Mouse (Mus musculus): ENCODE measurements around the gene Plxna2. TPM values are rescaled to one million over a fixed set of nuclear protein-coding genes. Genes with fewer than 3 reads are reported as not detected.

Plxna2 gene
- polyA plus RNA-seq, 2 experiments: 11.0 to 11.9 TPM

DNA sequence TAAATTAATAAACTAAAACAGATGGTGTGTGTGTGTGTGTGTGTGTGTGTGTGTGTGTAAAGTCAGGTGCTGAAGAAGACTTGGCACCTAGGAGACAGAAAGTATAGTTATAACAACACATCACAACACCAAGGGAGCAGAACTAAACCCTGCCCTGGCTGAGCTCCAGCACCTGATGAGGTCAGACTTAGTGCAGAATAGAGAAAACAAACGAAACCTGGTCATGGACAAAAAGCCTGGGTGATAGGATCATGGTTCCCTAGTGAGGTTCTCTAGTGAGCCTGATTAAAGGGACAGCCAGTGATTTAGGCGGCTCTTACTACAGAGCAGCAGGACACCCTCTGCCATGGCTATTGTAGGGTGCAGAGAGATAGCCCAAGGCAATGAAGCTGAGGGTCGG lies 218.2 kb downstream of the Plxna2 start:
- WGBS: 66% methylated on average over 3 of the region's 3 CpGs
- no peaks in the 10 kb centered on the region for H3K4me1 ChIP-seq (ENCODE audit: control insufficient read depth, insufficient read depth, low read length)
- no peak overlapping the region for H3K4me2 ChIP-seq (replicated peaks; ENCODE audit: low read depth, low read length, severe bottlenecking)
- no peak for DNase-seq (ENCODE audit: low spot score)
- no peak for ATAC-seq (ENCODE audit: low FRiP score, low read depth)
- no peak overlapping the region for H3K9ac ChIP-seq (ENCODE audit: low read depth, low read length, severe bottlenecking)
- no peaks in the 10 kb centered on the region for H3K36me3 ChIP-seq (ENCODE audit: control insufficient read depth, insufficient read depth, low read length)
- no peak overlapping the region for H3K27ac ChIP-seq (replicated peaks; ENCODE audit: low read depth, low read length)
- no peaks in the 10 kb centered on the region for H3K27me3 ChIP-seq (ENCODE audit: control insufficient read depth, insufficient read depth, low read length)
- H3K4me3 ChIP-seq (replicated peaks; ENCODE audit: low read length): no peak overlapping the region
- no peaks in the 10 kb centered on the region for H3K9me3 ChIP-seq (ENCODE audit: control insufficient read depth, low read length)
- no peak for TF ChIP-seq POLR2A (IDR thresholded peaks at IDR 0.05; ENCODE audit: borderline replicate concordance, extremely low read depth, insufficient read depth, insufficient read length)

DNA sequence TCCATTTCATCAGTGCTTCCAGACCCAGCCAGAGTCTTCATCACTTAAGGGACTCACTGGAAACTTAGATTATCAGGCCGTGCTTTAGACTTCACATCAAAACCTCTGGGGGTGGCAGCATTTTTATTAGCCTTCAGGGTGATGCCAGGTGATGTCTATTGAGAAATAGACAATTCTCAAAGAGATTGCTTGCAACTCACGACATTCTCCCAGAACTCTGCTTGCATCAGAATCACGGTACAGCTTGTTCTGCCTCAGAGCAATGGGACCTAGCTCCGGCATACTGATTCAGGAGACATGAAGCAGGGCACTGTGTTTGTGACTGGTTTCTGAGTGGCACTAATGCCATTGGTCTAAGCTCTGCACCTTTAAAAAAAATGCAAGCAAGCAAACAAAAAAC lies 218.7 kb downstream of the Plxna2 start:
- H3K27ac ChIP-seq (replicated peaks; ENCODE audit: low read depth, low read length): no peak overlapping the region
- H3K4me2 ChIP-seq (replicated peaks; ENCODE audit: low read depth, low read length, severe bottlenecking): no peak overlapping the region
- 85% methylated on average over 4 of the region's 4 CpGs for WGBS
- H3K36me3 ChIP-seq (ENCODE audit: control insufficient read depth, insufficient read depth, low read length): no peaks in the 10 kb centered on the region
- H3K4me3 ChIP-seq (replicated peaks; ENCODE audit: low read length): no peak overlapping the region
- DNase-seq (ENCODE audit: low spot score) (no peak), ATAC-seq (ENCODE audit: low FRiP score, low read depth) (no peak)
- no peaks in the 10 kb centered on the region for H3K9me3 ChIP-seq (ENCODE audit: control insufficient read depth, low read length)
- no peaks in the 10 kb centered on the region for H3K4me1 ChIP-seq (ENCODE audit: control insufficient read depth, insufficient read depth, low read length)
- no peak for TF ChIP-seq POLR2A (IDR thresholded peaks at IDR 0.05; ENCODE audit: borderline replicate concordance, extremely low read depth, insufficient read depth, insufficient read length)
- H3K27me3 ChIP-seq (ENCODE audit: control insufficient read depth, insufficient read depth, low read length): no peaks in the 10 kb centered on the region
- H3K9ac ChIP-seq (ENCODE audit: low read depth, low read length, severe bottlenecking): no peak overlapping the region

DNA sequence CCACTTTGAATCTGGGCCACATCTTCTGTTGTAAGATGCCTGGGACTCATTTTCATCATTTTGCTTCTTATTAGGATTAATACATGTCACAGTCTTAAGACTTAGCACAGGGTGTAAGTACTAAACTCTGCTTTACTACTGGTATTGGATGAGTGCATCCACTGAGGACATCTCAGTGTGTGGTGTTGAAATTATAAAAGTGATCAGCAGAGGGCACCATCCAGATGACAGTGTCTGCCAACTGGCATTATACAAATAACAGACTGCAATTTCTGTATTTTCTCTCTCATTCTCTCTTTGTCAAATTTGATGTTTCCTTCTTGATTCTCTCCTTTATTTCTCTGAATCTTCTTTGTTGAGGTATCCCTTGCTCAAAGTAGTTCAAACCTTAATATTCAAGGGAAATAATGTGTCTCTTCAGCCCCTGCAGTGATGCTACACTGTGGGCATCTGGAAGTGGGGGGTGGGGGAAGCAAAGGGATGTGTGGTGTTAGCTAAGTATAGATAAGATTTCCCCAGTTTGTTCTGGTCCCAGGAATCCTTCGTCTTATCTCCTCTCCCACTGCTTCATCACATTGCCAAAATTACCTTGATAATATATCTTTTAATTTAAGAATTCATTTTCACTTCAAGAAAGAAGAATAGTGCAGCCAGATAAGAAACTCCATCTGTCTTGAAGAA lies 221.4 kb downstream of the Plxna2 start:
- no peaks in the 10 kb centered on the region for H3K9me3 ChIP-seq (ENCODE audit: control insufficient read depth, low read length)
- DNase-seq (ENCODE audit: low spot score): peak; percentile 25
- H3K4me2 ChIP-seq (replicated peaks; ENCODE audit: low read depth, low read length, severe bottlenecking): no peak overlapping the region
- no peak overlapping the region for H3K9ac ChIP-seq (ENCODE audit: low read depth, low read length, severe bottlenecking)
- H3K27ac ChIP-seq (replicated peaks; ENCODE audit: low read depth, low read length): no peak overlapping the region
- no peaks in the 10 kb centered on the region for H3K36me3 ChIP-seq (ENCODE audit: control insufficient read depth, insufficient read depth, low read length)
- no peaks in the 10 kb centered on the region for H3K27me3 ChIP-seq (ENCODE audit: control insufficient read depth, insufficient read depth, low read length)
- WGBS: 37% methylated on average over 1 of the region's 1 CpGs
- no peak overlapping the region for H3K4me3 ChIP-seq (replicated peaks; ENCODE audit: low read length)
- no peak for TF ChIP-seq POLR2A (IDR thresholded peaks at IDR 0.05; ENCODE audit: borderline replicate concordance, extremely low read depth, insufficient read depth, insufficient read length)
- ATAC-seq (ENCODE audit: low FRiP score, low read depth): no peak
- H3K4me1 ChIP-seq (ENCODE audit: control insufficient read depth, insufficient read depth, low read length): no peaks in the 10 kb centered on the region

DNA sequence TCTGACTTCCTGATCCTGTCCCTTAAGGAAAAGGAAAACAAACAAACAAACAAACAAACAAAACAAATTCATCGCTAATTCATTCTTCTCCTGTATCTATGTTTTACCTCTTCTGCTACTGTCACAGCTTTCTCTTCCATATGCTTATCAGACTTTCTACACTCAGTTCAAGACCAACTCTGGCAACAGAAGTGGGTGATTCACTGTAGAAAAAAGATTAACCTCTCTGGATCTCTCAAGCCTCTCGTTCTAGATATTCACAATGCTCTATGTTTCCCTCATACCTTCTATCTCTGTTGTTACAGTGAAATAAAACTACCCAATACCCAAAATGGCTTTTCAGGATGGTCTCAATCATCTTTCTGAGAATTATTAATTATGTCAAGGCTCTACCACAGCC lies 225.0 kb downstream of the Plxna2 start:
- ATAC-seq (ENCODE audit: low FRiP score, low read depth) (no peak), DNase-seq (ENCODE audit: low spot score) (no peak)
- H3K4me3 ChIP-seq (replicated peaks; ENCODE audit: low read length): no peak overlapping the region
- no peaks in the 10 kb centered on the region for H3K36me3 ChIP-seq (ENCODE audit: control insufficient read depth, insufficient read depth, low read length)
- no peak overlapping the region for H3K27ac ChIP-seq (replicated peaks; ENCODE audit: low read depth, low read length)
- H3K4me2 ChIP-seq (replicated peaks; ENCODE audit: low read depth, low read length, severe bottlenecking): no peak overlapping the region
- WGBS: 91% methylated on average over 2 of the region's 2 CpGs
- TF ChIP-seq POLR2A (IDR thresholded peaks at IDR 0.05; ENCODE audit: borderline replicate concordance, extremely low read depth, insufficient read depth, insufficient read length): no peak
- H3K27me3 ChIP-seq (ENCODE audit: control insufficient read depth, insufficient read depth, low read length): no peaks in the 10 kb centered on the region
- no peak overlapping the region for H3K9ac ChIP-seq (ENCODE audit: low read depth, low read length, severe bottlenecking)
- no peaks in the 10 kb centered on the region for H3K4me1 ChIP-seq (ENCODE audit: control insufficient read depth, insufficient read depth, low read length)
- no peaks in the 10 kb centered on the region for H3K9me3 ChIP-seq (ENCODE audit: control insufficient read depth, low read length)

DNA sequence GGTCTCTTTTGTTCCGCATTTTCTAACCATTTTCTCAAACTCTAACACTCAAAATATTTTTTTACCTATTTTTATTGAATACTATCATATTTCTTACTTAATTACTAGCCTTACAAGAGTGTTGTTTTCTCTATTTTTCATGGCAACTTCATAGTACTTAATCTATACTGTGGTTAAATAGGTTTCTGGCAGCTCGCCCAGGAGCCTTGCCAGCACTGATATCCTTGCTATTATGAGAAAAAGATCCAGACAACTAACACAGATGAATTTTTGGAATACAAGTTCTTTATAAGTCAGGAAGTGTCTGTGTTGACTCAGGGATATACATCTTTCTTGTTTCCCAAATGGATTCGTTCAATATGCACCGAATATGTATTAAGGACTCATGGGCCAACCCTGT lies 229.0 kb downstream of the Plxna2 start:
- no peak for ATAC-seq (ENCODE audit: low FRiP score, low read depth)
- 85% methylated on average over 4 of the region's 4 CpGs for WGBS
- Histone ChIP-seq H3K4me3 (replicated peaks; ENCODE audit: low read length) (no peak overlapping the region), H3K36me3 (ENCODE audit: control insufficient read depth, insufficient read depth, low read length) (no peaks in the 10 kb centered on the region), H3K4me1 (ENCODE audit: control insufficient read depth, insufficient read depth, low read length) (no peaks in the 10 kb centered on the region), H3K4me2 (replicated peaks; ENCODE audit: low read depth, low read length, severe bottlenecking) (no peak overlapping the region), H3K27me3 (ENCODE audit: control insufficient read depth, insufficient read depth, low read length) (no peaks in the 10 kb centered on the region), H3K27ac (replicated peaks; ENCODE audit: low read depth, low read length) (no peak overlapping the region), H3K9ac (ENCODE audit: low read depth, low read length, severe bottlenecking) (no peak overlapping the region), H3K9me3 (ENCODE audit: control insufficient read depth, low read length) (no peaks in the 10 kb centered on the region)
- TF ChIP-seq POLR2A (IDR thresholded peaks at IDR 0.05; ENCODE audit: borderline replicate concordance, extremely low read depth, insufficient read depth, insufficient read length): no peak
- DNase-seq (ENCODE audit: low spot score): peak; percentile 18
